Comparison of ENCODE assay signal across 8 mouse cellular contexts in the genomic region with DNA sequence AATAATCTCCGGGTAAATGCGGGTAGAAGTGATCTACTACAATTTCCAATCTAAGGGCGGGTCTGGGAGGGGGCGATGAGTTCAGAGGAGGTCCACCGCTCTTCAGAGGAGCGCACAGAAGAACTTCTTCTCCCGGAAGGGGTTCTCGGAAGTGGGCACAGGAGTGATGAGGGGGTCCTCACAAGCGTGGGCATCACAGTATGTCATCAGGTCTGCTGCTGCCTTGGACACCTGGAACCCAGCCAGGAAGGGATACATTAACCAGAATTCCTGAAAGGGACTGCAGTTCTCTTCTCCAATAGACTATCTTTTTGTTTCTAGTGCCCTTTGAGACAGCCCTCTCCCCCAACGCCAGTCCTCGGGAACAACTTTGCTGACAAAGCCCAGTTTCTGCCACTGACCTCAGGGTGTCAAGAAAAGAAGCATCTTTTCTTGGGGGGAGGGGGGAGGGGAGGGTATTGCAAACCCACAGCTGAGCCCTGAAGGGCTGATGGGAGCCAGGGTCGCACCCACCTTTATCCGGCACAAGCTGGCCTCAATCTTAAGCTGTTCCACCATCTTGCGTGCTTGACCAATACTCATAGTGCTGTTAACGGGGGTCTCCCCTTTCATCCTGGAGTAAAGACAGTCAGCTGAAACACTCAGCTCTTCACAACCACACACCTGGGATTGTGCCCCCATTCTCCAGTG. TPM values are rescaled to one million over a fixed set of nuclear protein-coding genes. Genes with fewer than 3 reads are reported as not detected.
DNase-seq lines count a peak whose midpoint lies in the region; ATAC-seq lines count a peak whose summit lies in the region.

No protein-coding gene starts in this region.

- peak overlapping the region; percentile 95 for H3K27ac ChIP-seq in embryonic facial prominence, embryonic 11.5 days (replicated peaks; ENCODE audit: low read depth, low read length)
- peak overlapping the region; percentile 98 for H3K27ac ChIP-seq in hindbrain, embryonic 12.5 days
- H3K27ac ChIP-seq in limb, embryonic 11.5 days (replicated peaks; ENCODE audit: low read depth, low read length) = peak overlapping the region; percentile 95
- peak overlapping the region; percentile 98 for H3K27ac ChIP-seq in midbrain, embryonic 15.5 days

- DNase-seq in cerebellum, adult 11 months = peak; percentile 59
- DNase-seq in CD4-positive helper T cell, adult 2 months (ENCODE audit: low read depth, low spot score) = peak; percentile 36
- peak; percentile 46 for DNase-seq in embryonic facial prominence, embryonic 11.5 days (ENCODE audit: low spot score)
- peak; percentile 56 for DNase-seq in limb, embryonic 11.5 days (ENCODE audit: low spot score)

- H3K4me1 ChIP-seq in embryonic facial prominence, embryonic 11.5 days (ENCODE audit: control insufficient read depth, insufficient read depth, low read length) = peaks cover 2% of the 10 kb centered on the region; the same call in 1 of the 2 replicates
- H3K4me1 ChIP-seq in hindbrain, embryonic 12.5 days = peaks cover 29% of the 10 kb centered on the region
- H3K4me1 ChIP-seq in limb, embryonic 11.5 days (ENCODE audit: control insufficient read depth, insufficient read depth, low read length) = peaks cover 20% of the 10 kb centered on the region; the same call in 1 of the 2 replicates
- peaks cover 28% of the 10 kb centered on the region for H3K4me1 ChIP-seq in midbrain, embryonic 15.5 days

- peaks cover 6% of the 10 kb centered on the region for H3K36me3 ChIP-seq in embryonic facial prominence, embryonic 11.5 days (replicated peaks; ENCODE audit: control insufficient read depth, insufficient read depth, low read depth, low read length)
- H3K36me3 ChIP-seq in hindbrain, embryonic 12.5 days = peaks cover 40% of the 10 kb centered on the region
- H3K36me3 ChIP-seq in limb, embryonic 11.5 days (ENCODE audit: control insufficient read depth, insufficient read depth, low read length) = peaks cover 14% of the 10 kb centered on the region
- H3K36me3 ChIP-seq in midbrain, embryonic 15.5 days (replicated peaks) = peaks cover 12% of the 10 kb centered on the region

- peak overlapping the region; percentile 39 for H3K4me3 ChIP-seq in embryonic facial prominence, embryonic 11.5 days (ENCODE audit: low read depth, low read length)
- peak overlapping the region; percentile 45 for H3K4me3 ChIP-seq in hindbrain, embryonic 12.5 days
- H3K4me3 ChIP-seq in limb, embryonic 11.5 days (ENCODE audit: low read depth, low read length) = peak overlapping the region; percentile 49
- H3K4me3 ChIP-seq in midbrain, embryonic 15.5 days = peak overlapping the region; percentile 66

- ATAC-seq in cerebellum, adult (ENCODE audit: insufficient number of reproducible peaks, low FRiP score, low TSS enrichment) = no peak
- ATAC-seq in embryonic facial prominence, embryonic 11.5 days (replicated peaks; ENCODE audit: insufficient number of reproducible peaks, low FRiP score, low TSS enrichment, low read depth) = 0 out of 2 replicates have a peak, but pooled peaks have one; percentile 2
- ATAC-seq in hindbrain, embryonic 12.5 days (ENCODE audit: low FRiP score) = 0 out of 2 replicates have a peak, but pooled peaks have one; percentile 18
- no peak for ATAC-seq in limb, embryonic 11.5 days (ENCODE audit: insufficient number of reproducible peaks, low FRiP score, low TSS enrichment, low read depth)
- ATAC-seq in midbrain, embryonic 15.5 days (replicated peaks) = 0 out of 2 replicates have a peak, but pooled peaks have one; percentile 11
- no peak for ATAC-seq in activated CD4-positive, CD25-positive, alpha-beta regulatory T cell, adult 4 months

- no peaks in the 10 kb centered on the region for H3K9me3 ChIP-seq in embryonic facial prominence, embryonic 11.5 days (replicated peaks; ENCODE audit: control insufficient read depth, low read length)
- H3K9me3 ChIP-seq in hindbrain, embryonic 12.5 days (replicated peaks) = no peaks in the 10 kb centered on the region
- no peaks in the 10 kb centered on the region for H3K9me3 ChIP-seq in limb, embryonic 11.5 days (ENCODE audit: control insufficient read depth, low read length)
- no peaks in the 10 kb centered on the region for H3K9me3 ChIP-seq in midbrain, embryonic 15.5 days

- H3K4me2 ChIP-seq in embryonic facial prominence, embryonic 11.5 days (ENCODE audit: low read depth, low read length) = peak overlapping the region; percentile 79
- H3K4me2 ChIP-seq in hindbrain, embryonic 12.5 days (replicated peaks) = peak overlapping the region; percentile 75
- H3K4me2 ChIP-seq in limb, embryonic 11.5 days (ENCODE audit: low read depth, severe bottlenecking) = peak overlapping the region; percentile 77
- peak overlapping the region; percentile 60 for H3K4me2 ChIP-seq in midbrain, embryonic 15.5 days

- peak overlapping the region; percentile 82 for H3K9ac ChIP-seq in embryonic facial prominence, embryonic 11.5 days (replicated peaks; ENCODE audit: low read length)
- H3K9ac ChIP-seq in hindbrain, embryonic 12.5 days = peak overlapping the region; percentile 84
- peak overlapping the region; percentile 77 for H3K9ac ChIP-seq in limb, embryonic 11.5 days (ENCODE audit: low read length)
- peak overlapping the region; percentile 89 for H3K9ac ChIP-seq in midbrain, embryonic 15.5 days

- no peaks in the 10 kb centered on the region for H3K27me3 ChIP-seq in embryonic facial prominence, embryonic 11.5 days (ENCODE audit: control insufficient read depth, insufficient read depth, low read length)
- no peaks in the 10 kb centered on the region for H3K27me3 ChIP-seq in hindbrain, embryonic 12.5 days
- H3K27me3 ChIP-seq in limb, embryonic 11.5 days (ENCODE audit: control insufficient read depth, insufficient read depth, low read length) = no peaks in the 10 kb centered on the region
- no peaks in the 10 kb centered on the region for H3K27me3 ChIP-seq in midbrain, embryonic 15.5 days (replicated peaks)

- 25% methylated on average over 15 of the region's 15 CpGs for WGBS in embryonic facial prominence, embryonic 11.5 days
- 16% methylated on average over 15 of the region's 15 CpGs for WGBS in hindbrain, embryonic 12.5 days
- 25% methylated on average over 15 of the region's 15 CpGs for WGBS in limb, embryonic 11.5 days
- 8% methylated on average over 15 of the region's 15 CpGs for WGBS in midbrain, embryonic 15.5 days

RNA-seq across cellular contexts. Expression of a gene that starts 0.8 kb away (rescaled TPM):
- 39.8 and 44.8 TPM in 2 replicates for polyA plus RNA-seq in embryonic facial prominence, embryonic 11.5 days (2014; fragmentation: Nextera tagmentation; extraction: Ambion mirVana)
- polyA plus RNA-seq in hindbrain, embryonic 12.5 days (2016; fragmentation: Nextera tagmentation; extraction: Ambion mirVana) = 171 and 176 TPM in 2 replicates
- polyA plus RNA-seq in limb, embryonic 11.5 days (2014; fragmentation: Nextera tagmentation; extraction: Ambion mirVana) = 9.1 and 9.6 TPM in 2 replicates
- polyA plus RNA-seq in midbrain, embryonic 15.5 days (2015; fragmentation: Nextera tagmentation; extraction: Ambion mirVana) = 479 and 483 TPM in 2 replicates
- polyA plus RNA-seq in activated CD4-positive, CD25-positive, alpha-beta regulatory T cell, adult 4 months (2017; shearing (Covaris generic)) = 1 to 10 TPM in 1 of 2 experiments, under 1 TPM in 1; 0.42 to 1.2 TPM

RNA-seq across cellular contexts. Expression of a gene that starts 0.9 kb away (rescaled TPM):
- polyA plus RNA-seq in embryonic facial prominence, embryonic 11.5 days (2014; fragmentation: Nextera tagmentation; extraction: Ambion mirVana) = 29.9 and 39.1 TPM in 2 replicates
- polyA plus RNA-seq in hindbrain, embryonic 12.5 days (2016; fragmentation: Nextera tagmentation; extraction: Ambion mirVana) = 65.8 and 66.1 TPM in 2 replicates
- polyA plus RNA-seq in limb, embryonic 11.5 days (2014; fragmentation: Nextera tagmentation; extraction: Ambion mirVana) = 34.1 and 35.0 TPM in 2 replicates
- polyA plus RNA-seq in midbrain, embryonic 15.5 days (2015; fragmentation: Nextera tagmentation; extraction: Ambion mirVana) = 100 and 105 TPM in 2 replicates
- polyA plus RNA-seq in activated CD4-positive, CD25-positive, alpha-beta regulatory T cell, adult 4 months (2017; shearing (Covaris generic)) = 100 to 1,000 TPM in 1 of 2 experiments, 10 to 100 TPM in 1; 93.4 to 102 TPM

RNA-seq across cellular contexts. Expression of a gene that starts 8.6 kb away (rescaled TPM):
- not detected in 2 replicates for polyA plus RNA-seq in embryonic facial prominence, embryonic 11.5 days (2014; fragmentation: Nextera tagmentation; extraction: Ambion mirVana)
- polyA plus RNA-seq in hindbrain, embryonic 12.5 days (2016; fragmentation: Nextera tagmentation; extraction: Ambion mirVana) = not detected in 2 replicates
- polyA plus RNA-seq in limb, embryonic 11.5 days (2014; fragmentation: Nextera tagmentation; extraction: Ambion mirVana) = not detected in 2 replicates
- not detected in 2 replicates for polyA plus RNA-seq in midbrain, embryonic 15.5 days (2015; fragmentation: Nextera tagmentation; extraction: Ambion mirVana)
- not detected for polyA plus RNA-seq in activated CD4-positive, CD25-positive, alpha-beta regulatory T cell, adult 4 months (2017; shearing (Covaris generic))

RNA-seq across cellular contexts. Expression of a gene that starts 12.4 kb away (rescaled TPM):
- polyA plus RNA-seq in embryonic facial prominence, embryonic 11.5 days (2014; fragmentation: Nextera tagmentation; extraction: Ambion mirVana) = 0.10 and 0.49 TPM in 2 replicates
- 0.49 and 0.82 TPM in 2 replicates for polyA plus RNA-seq in hindbrain, embryonic 12.5 days (2016; fragmentation: Nextera tagmentation; extraction: Ambion mirVana)
- polyA plus RNA-seq in limb, embryonic 11.5 days (2014; fragmentation: Nextera tagmentation; extraction: Ambion mirVana) = 0.12 and 0.47 TPM in 2 replicates
- 1.1 and 1.4 TPM in 2 replicates for polyA plus RNA-seq in midbrain, embryonic 15.5 days (2015; fragmentation: Nextera tagmentation; extraction: Ambion mirVana)
- not detected for polyA plus RNA-seq in activated CD4-positive, CD25-positive, alpha-beta regulatory T cell, adult 4 months (2017; shearing (Covaris generic))

RNA-seq across cellular contexts. Expression of a gene that starts 18.4 kb away (rescaled TPM):
- polyA plus RNA-seq in embryonic facial prominence, embryonic 11.5 days (2014; fragmentation: Nextera tagmentation; extraction: Ambion mirVana) = 6.7 and 6.8 TPM in 2 replicates
- polyA plus RNA-seq in hindbrain, embryonic 12.5 days (2016; fragmentation: Nextera tagmentation; extraction: Ambion mirVana) = 6.2 and 6.8 TPM in 2 replicates
- 6.9 and 8.0 TPM in 2 replicates for polyA plus RNA-seq in limb, embryonic 11.5 days (2014; fragmentation: Nextera tagmentation; extraction: Ambion mirVana)
- polyA plus RNA-seq in midbrain, embryonic 15.5 days (2015; fragmentation: Nextera tagmentation; extraction: Ambion mirVana) = 6.6 and 6.7 TPM in 2 replicates
- polyA plus RNA-seq in activated CD4-positive, CD25-positive, alpha-beta regulatory T cell, adult 4 months (2017; shearing (Covaris generic)) = 1 to 10 TPM; 6.0 to 6.1 TPM

Comparison
In these comparisons a context has a peak if more than half of its experiments do, and no peak if none do; other contexts are left out.
1. ATAC-seq: peak in embryonic facial prominence, embryonic 11.5 days (single experiment), hindbrain, embryonic 12.5 days (single experiment) and midbrain, embryonic 15.5 days (single experiment); none in cerebellum, adult (single experiment), limb, embryonic 11.5 days (single experiment) and activated CD4-positive, CD25-positive, alpha-beta regulatory T cell, adult 4 months (single experiment).
2. Peak in every context shown above with its lines, with median percentiles within 50 percentile points of each other: DNase-seq, H3K27ac ChIP-seq, H3K4me2 ChIP-seq, H3K4me3 ChIP-seq and H3K9ac ChIP-seq.